Mouse (Mus musculus): ENCODE data around the gene Ankrd13a.

Ankrd13a gene

DNA sequence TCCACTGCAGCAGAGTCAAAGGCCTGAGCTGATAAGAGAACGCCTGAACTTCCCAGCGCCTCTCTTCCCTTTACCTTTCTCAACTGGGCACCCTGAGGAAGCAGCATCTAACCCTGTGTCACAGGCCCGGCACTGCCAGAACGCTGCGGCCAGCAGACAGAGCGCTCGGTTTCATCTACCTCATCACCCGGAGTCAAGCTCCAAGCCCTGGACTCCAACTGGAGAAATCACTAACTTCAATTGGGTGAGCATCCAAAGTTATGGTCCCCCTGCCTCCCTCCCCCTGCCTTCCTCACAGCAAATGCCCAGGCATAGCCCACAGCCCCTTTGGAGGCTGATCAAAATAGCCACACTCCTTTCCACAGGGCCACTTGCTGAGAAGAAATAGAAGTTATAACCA, 7.8 kb upstream of the Ankrd13a start:
- no peak for ATAC-seq (ENCODE audit: low TSS enrichment)

GRCm38 (mm10) chr5:114767185-114767584, 7.3 kb upstream of the Ankrd13a start:
- ATAC-seq (ENCODE audit: low TSS enrichment), result no peak

- ATAC-seq (ENCODE audit: low TSS enrichment), result no peak
These were observed 4.7 kb upstream of the Ankrd13a start for GRCm38 (mm10) chr5:114769786-114770185.

DNA sequence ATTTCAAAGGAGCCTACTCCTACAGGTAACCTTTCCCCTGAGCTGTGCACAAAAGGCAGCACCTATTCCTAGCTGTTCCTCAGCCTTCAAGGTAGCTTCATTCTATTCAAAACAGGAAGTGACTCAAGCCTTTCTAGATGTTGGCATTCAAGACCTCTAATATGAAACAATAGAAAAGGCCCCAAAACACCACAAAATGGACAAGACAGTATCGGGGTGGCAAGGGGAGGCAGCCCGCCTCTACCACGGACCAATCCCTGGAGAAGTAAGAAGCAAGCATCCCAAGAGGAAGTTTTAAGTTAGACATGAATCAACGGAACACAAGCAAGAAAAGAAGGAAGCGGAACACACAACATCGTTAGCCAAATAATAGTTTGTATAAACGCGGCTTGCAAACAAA, 2.7 kb upstream of the Ankrd13a start:
- ATAC-seq (ENCODE audit: low TSS enrichment), result no peak

DNA sequence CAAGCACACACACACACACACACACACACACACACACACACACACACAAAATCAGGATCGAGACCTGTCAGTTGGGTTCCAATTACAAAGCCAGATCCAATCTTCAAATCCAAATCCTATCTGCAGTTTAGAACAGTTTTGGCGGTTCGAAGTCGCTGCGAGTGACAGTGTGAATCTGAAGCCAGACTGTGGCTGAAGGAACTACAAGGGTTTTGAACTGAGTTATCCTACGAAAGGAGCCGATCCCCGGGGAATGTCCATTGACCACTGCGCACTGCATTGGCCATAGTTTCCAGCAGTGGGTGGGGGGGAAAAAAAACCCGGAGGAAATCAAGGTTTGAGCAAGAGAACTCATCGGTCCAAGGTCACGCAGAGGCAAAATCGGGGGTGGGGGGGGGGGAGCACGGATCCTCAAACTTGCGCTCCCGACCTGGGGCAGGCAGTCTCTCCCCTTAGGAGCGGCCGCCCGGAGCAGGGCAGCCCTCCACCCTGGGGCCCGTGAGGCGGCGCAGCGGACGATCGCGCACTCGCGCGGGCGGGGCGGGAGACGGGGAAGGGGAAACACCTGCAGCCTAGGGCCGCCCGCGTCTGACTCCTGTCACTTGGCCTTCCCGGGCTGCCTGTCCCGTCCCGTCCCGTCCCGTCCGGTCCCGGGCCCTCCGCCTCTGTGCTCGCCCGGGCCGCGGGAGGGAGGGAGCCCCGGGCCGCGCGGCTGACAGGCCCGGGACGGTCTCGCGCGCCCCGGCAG, 1.8 kb upstream of the Ankrd13a start:
- ATAC-seq (ENCODE audit: low TSS enrichment), result no peak

DNA sequence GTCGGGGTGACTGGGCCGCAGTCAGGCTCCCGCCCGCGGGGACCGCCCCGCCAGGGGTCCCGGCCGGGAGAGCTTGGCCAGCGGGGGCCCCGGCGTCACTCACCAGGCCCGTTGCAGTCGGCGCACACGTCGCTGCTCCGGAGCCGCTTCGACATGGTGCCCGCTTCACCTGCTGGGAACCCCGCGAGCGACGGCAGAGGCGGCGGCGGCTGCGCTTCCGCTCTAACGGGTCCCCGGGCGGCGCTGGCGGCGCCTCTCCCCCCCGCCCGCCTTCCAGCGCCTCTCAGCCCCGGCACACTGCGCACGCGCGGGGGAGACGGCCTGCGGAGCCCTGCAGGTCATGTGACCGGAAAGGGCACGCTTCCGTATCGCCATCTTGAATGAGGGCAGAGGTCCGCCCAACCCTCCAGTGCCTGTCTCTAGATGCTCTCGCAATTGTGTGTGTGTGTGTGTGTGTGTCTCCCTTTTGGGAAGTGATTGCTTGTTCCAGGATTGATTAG, 1.2 kb upstream of the Ankrd13a start:
- ATAC-seq (ENCODE audit: low TSS enrichment), result peak; percentile 69

DNA sequence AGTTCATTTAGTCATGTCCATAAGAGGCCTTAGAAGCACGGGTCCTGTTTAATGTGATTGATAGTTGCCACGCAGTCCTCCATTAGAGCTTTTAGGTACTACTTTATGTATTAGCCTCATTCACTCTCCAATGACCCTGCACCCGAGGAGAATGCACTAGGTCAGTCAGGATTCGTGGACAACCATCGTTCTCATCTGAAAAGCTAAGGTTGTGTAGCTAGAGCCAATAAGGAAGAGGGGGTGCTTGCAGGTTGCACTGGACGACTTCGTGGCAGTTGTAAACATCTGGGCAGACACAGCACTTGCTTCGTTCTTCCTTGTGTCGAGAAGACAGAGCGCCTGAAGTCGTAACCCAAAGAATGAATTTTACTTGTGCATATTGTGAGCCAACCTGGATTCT, 697 bp upstream of the Ankrd13a start:
- ATAC-seq (ENCODE audit: low TSS enrichment), result no peak; the same call in 1 of the 2 replicates

DNA sequence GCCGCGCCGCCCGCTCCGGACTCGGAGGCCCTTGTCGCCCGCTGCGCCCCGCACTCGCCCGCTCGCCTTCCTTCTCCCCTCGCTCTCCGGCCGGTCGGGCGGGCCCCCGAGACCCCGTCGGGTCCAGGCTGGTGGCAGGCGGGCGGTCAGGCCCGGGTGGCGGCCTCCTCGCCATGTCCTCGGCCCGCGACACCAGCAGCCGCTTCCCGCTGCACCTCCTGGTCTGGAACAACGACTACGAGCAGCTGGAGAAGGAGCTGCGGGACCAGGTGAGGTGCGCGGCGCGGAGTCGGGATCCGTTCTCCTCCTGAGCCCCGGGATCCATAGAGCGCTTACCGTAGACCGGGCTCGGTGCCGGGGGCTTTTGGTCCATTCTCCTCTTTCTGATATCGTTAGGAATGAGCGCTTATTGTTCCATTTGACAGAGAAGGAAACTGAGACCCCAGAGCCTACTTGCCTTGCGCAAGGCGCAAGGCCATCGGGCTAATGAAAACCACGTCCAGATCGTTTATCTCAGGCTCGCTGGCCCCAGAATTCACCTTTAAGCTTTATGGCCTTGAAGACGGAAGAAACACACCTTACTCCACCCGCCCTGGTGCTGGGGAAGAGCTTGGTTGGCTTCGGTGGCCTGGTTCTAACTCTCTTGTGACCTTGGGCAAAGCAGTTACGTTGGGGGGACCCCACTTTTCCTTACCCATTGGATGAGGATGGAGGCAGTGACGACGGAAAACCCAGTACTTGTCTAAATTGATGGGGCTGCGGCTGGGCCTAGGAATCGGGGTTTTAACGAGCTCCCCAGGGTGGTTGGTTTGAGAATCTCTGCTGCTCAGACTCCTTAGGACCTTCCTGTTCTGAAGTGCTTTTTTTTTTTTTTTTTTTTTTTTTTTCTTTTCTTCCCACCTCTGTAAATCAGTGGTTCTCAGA, 841 bp downstream of the Ankrd13a start, which contains the start of gene Git2:
Git2 (minus strand) TSS at position 462 of the 924 bp plus-strand sequence.
- ATAC-seq (ENCODE audit: low TSS enrichment), result peak; percentile 8; the same call in 1 of the 2 replicates

DNA sequence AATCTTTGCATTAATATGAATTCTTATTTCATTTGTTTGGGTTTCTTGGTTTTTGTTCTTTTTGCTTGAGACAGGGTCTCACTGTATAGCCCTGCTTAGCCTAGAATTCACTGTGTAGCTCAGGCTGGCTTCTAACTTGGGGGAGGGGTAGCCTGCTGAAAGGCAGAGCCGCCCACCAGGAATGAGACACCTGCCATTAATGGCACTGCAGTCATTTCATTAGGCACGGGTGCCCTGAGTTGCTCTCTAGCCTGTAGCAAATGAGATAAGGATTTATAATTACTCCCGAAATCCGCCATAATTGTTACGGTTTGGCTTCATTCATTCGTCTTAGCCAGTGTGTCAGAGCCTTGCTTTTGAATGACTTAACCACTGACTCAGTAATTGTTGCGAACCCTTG, 1.7 kb downstream of the Ankrd13a start:
- ATAC-seq (ENCODE audit: low TSS enrichment), result no peak

DNA sequence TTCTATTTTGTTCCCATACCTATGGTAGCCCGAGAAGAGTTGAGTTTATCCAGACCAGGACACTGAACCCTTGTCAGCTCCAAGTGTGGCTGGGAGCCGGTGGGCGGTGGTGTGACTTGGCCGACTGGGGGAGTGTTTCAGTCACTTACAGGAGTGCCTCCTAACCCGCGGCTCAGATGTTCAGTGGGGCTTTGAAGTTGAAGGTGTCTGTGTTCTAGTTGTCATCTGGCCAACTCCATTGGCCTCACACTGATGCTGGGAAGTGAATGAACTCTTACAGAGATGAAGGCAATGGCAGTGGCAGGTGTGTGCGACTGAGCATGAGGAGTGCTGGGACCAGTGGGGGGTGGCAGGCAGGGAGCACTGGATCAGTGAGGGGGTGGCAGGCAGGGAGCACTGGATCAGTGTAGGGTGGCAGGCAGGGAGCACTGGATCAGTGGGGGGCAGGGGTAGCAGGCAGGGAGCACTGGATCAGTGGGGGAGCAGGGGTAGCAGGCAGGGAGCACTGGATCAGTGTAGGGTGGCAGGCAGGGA, 5.5 kb downstream of the Ankrd13a start:
- no peak for ATAC-seq (ENCODE audit: low TSS enrichment)

- ATAC-seq (ENCODE audit: low TSS enrichment), result no peak
These were observed 6.4 kb downstream of the Ankrd13a start for GRCm38 (mm10) chr5:114780912-114781311.

GRCm38 (mm10) chr5:114782991-114783390, 8.5 kb downstream of the Ankrd13a start:
- ATAC-seq (ENCODE audit: low TSS enrichment), result no peak

GRCm38 (mm10) chr5:114783405-114784163, 9.1 kb downstream of the Ankrd13a start:
- no peak for ATAC-seq (ENCODE audit: low TSS enrichment)

GRCm38 (mm10) chr5:114784622-114785165, 10.2 kb downstream of the Ankrd13a start:
- ATAC-seq (ENCODE audit: low TSS enrichment), result no peak

DNA sequence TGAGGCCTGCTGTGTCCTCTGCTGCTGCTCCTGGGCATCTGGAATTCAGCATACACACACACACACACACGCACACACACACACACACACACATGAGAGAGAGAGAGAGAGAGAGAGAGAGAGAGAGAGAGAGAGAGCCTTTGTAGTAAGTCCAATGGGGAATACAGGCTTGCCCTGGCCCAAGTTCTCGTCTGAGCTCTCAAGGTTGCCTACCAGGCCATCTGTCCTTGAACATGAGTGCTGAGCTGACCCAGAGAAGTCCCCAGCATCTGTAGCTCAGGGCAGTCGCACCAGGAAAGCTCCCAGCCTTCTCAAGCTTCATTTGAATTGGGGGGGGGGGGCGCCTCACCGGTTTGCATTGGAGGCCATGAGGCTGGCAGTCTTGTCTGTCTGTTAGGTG, 10.7 kb downstream of the Ankrd13a start:
- no peak for ATAC-seq (ENCODE audit: low TSS enrichment)

GRCm38 (mm10) chr5:114793317-114793716, 18.8 kb downstream of the Ankrd13a start:
- ATAC-seq (ENCODE audit: low TSS enrichment), result peak; percentile 47; the same call in 1 of the 2 replicates

DNA sequence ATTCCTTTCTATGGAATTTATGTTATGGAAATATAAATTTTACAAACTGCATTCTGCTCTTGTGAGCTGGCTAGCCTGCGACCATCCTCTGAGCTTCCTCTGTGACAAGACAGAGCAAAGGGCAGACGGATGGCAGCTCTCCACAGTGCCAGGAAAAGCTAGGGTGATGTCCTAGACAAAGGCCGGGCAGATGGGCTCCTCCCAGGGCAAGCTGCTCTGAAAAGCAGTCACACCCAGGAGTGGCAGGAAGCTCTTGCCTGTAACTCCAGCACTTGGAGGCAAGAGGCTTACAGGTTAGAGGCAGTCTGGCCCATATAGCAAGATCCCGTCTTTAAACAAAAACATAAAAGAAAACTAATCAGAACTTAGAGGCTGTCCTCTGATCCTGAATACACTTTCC, 20.1 kb downstream of the Ankrd13a start:
- no peak for ATAC-seq (ENCODE audit: low TSS enrichment)

- no peak for ATAC-seq (ENCODE audit: low TSS enrichment)
These were observed 20.8 kb downstream of the Ankrd13a start for GRCm38 (mm10) chr5:114795231-114795630.

DNA sequence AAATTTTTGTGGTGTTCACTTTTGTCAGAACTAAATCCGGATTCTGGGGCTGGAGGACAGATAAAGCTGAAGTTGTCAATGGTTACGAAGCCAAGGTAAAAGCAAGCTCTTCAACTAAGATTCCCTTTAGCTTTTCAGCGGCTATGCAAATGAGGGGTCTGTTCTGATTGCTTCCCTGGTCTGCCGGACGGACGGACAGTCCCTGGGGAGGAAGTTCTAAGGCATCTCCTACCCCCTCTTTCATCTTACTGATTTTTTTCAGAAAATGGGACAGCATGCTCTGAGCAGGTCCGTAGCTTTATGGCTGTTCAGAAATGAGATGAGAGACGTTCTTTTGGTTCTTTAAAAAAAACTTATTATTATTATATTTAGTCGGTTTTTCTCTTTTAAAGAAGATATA, 21.2 kb downstream of the Ankrd13a start:
- ATAC-seq (ENCODE audit: low TSS enrichment), result no peak

DNA sequence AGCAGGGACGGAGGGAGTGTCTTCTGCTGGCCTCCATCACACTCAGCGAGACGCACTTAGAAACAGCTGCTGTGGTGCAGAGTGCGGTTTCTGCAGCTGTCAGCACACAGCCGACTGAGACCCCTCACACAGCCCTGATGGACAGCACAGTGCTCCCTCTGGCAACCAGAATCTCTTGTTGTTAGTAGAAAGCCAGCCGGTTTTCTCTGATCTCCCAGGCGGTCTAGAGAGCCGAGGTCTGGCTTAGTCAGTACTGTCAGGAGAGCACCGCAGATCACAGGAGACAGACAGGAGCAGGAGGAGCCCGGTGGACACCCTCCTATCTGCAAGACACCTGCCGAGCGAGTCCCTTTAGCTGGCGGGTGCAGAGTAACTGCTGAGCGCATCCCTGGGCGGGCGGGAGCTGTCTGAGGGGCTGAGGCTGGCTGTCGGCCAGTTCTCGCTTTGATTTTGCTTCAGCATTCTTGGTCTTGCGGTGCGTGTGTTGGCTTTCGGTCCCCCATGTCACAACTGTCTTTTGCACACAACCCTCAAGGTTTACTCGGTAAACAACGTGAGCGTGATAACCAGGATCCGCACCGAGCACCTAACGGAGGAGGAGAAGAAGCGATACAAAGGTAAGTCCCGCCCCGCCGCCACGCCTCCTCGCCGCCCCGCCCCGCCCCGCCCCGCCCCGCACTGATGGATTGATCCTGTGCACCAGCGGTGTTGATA, 22.0 kb downstream of the Ankrd13a start:
- peak; percentile 21; the same call in 1 of the 2 replicates for ATAC-seq (ENCODE audit: low TSS enrichment)

All from frontal cortex, adult (tissue).